Comparison of ENCODE assay signal across 11 mouse cellular contexts in genomic region chr15:84234794-84235581, GRCm38 (mm10). TPM values are rescaled to one million over a fixed set of nuclear protein-coding genes. Genes with fewer than 3 reads are reported as not detected.
DNase-seq lines count a peak whose midpoint lies in the region; ATAC-seq and TF ChIP-seq lines count a peak whose summit lies in the region.
"Had no signal": no experiment of that assay in that cellular context is flagged by ENCODE, and none has a peak within 500 bp of the region (broad histone marks: within the 10 kb centered on the region; RNA-seq: fewer than 3 reads in every experiment).

No protein-coding gene starts in this region.

- H3K4me2 ChIP-seq in heart, postnatal 0 days (ENCODE audit: low read depth, low read length): 0 out of 2 replicates have a peak overlapping the region, but pooled peaks have one; percentile 1
- 0 out of 2 replicates have a peak overlapping the region, but pooled peaks have one; percentile 23 for H3K4me2 ChIP-seq in liver, embryonic 13.5 days
- H3K4me2 ChIP-seq: forebrain, embryonic 13.5 days had no signal

- TF ChIP-seq CTCF in heart, postnatal 0 days (IDR thresholded peaks at IDR 0.05; ENCODE audit: low read depth): no peak

- peak overlapping the region; percentile 79 for H3K27ac ChIP-seq in heart, postnatal 0 days (ENCODE audit: low read depth)
- peak overlapping the region; percentile 27; the same call in 1 of the 2 replicates for H3K27ac ChIP-seq in liver, embryonic 13.5 days
- H3K27ac ChIP-seq: forebrain, embryonic 13.5 days had no signal

- H3K27me3 ChIP-seq in heart, postnatal 0 days (ENCODE audit: control insufficient read depth, insufficient read depth, low read length): no peaks in the 10 kb centered on the region
- peaks cover 5% of the 10 kb centered on the region for H3K27me3 ChIP-seq in liver, embryonic 13.5 days

- H3K36me3 ChIP-seq in heart, postnatal 0 days (replicated peaks; ENCODE audit: control insufficient read depth, insufficient read depth, low read length): no peaks in the 10 kb centered on the region
- H3K36me3 ChIP-seq in liver, embryonic 13.5 days: peaks cover 5% of the 10 kb centered on the region; the same call in 1 of the 2 replicates

- no peak for ATAC-seq in heart, postnatal 0 days (ENCODE audit: insufficient read depth, low read depth)
- no peak for ATAC-seq in liver, embryonic 13.5 days (ENCODE audit: low read depth)
- no peak for ATAC-seq in activated CD4-positive, CD25-positive, alpha-beta regulatory T cell, adult 4 months
- ATAC-seq: forebrain, embryonic 13.5 days had no signal

- WGBS in heart, postnatal 0 days: 66% methylated on average over 7 of the region's 7 CpGs
- 64% methylated on average over 7 of the region's 7 CpGs for WGBS in liver, embryonic 13.5 days (ENCODE audit: insufficient replicate concordance)

- DNase-seq in heart, postnatal 0 days (ENCODE audit: low spot score): no peak
- no peak for DNase-seq in heart, adult 11 months
- peak; percentile 65 for DNase-seq in 416B (ENCODE audit: low read depth)
- DNase-seq in MN1 (ENCODE audit: low spot score): peak; percentile 55
- no peak for DNase-seq in liver, embryonic 13.5 days
- no peak for DNase-seq in spleen, postnatal 14 days (ENCODE audit: low spot score in 2 of 2)
- DNase-seq in kidney, adult 11 months: no peak
- DNase-seq: cerebellum, adult 9-11 months; right cerebral cortex, postnatal 14 days had no signal

- no peak for TF ChIP-seq EP300 in heart, postnatal 0 days (IDR thresholded peaks at IDR 0.05; ENCODE audit: low read depth)

- no peak overlapping the region for H3K9ac ChIP-seq in heart, postnatal 0 days (replicated peaks; ENCODE audit: low read depth, low read length)
- no peak overlapping the region for H3K9ac ChIP-seq in liver, embryonic 13.5 days
- H3K9ac ChIP-seq: forebrain, embryonic 13.5 days had no signal

- H3K4me1 ChIP-seq in heart, postnatal 0 days (ENCODE audit: control insufficient read depth, insufficient read depth): peaks cover 38% of the 10 kb centered on the region
- peaks cover 74% of the 10 kb centered on the region for H3K4me1 ChIP-seq in liver, embryonic 13.5 days (replicated peaks)

- no peak overlapping the region for H3K4me3 ChIP-seq in heart, postnatal 0 days (ENCODE audit: low read depth, low read length)
- no peak overlapping the region for H3K4me3 ChIP-seq in liver, embryonic 13.5 days (replicated peaks)
- H3K4me3 ChIP-seq: forebrain, embryonic 13.5 days had no signal

- H3K9me3 ChIP-seq in heart, postnatal 0 days (replicated peaks; ENCODE audit: control insufficient read depth, low read length): no peaks in the 10 kb centered on the region
- H3K9me3 ChIP-seq in liver, embryonic 13.5 days (replicated peaks): no peaks in the 10 kb centered on the region
- H3K9me3 ChIP-seq: forebrain, embryonic 13.5 days had no signal

RNA-seq across cellular contexts. Expression of gene Parvb, which starts 3.1 kb away (rescaled TPM):
- total RNA-seq in heart, postnatal 0 days (2014; rRNA removed; ENCODE audit: low replicate concordance): 26.1 and 31.8 TPM in 2 replicates
- 10.8 and 11.7 TPM in 2 replicates for polyA plus RNA-seq in heart, postnatal 0 days (2015; fragmentation: Nextera tagmentation; extraction: Ambion mirVana)
- 6.7 and 8.1 TPM in 2 replicates for polyA plus RNA-seq in liver, embryonic 13.5 days (2015; fragmentation: Nextera tagmentation; extraction: Ambion mirVana)
- polyA plus RNA-seq in activated CD4-positive, CD25-positive, alpha-beta regulatory T cell, adult 4 months (2017; shearing (Covaris generic)): 1 to 10 TPM in 1 of 2 experiments, not detected in 1; 1.9 TPM

RNA-seq across cellular contexts. Expression of gene Samm50, which starts 42.9 kb away (rescaled TPM):
- total RNA-seq in heart, postnatal 0 days (2014; rRNA removed; ENCODE audit: low replicate concordance): 34.1 and 42.4 TPM in 2 replicates
- polyA plus RNA-seq in heart, postnatal 0 days (2015; fragmentation: Nextera tagmentation; extraction: Ambion mirVana): 201 and 207 TPM in 2 replicates
- 98.0 and 106 TPM in 2 replicates for polyA plus RNA-seq in liver, embryonic 13.5 days (2015; fragmentation: Nextera tagmentation; extraction: Ambion mirVana)
- 10 to 100 TPM; 44.6 to 47.6 TPM for polyA plus RNA-seq in activated CD4-positive, CD25-positive, alpha-beta regulatory T cell, adult 4 months (2017; shearing (Covaris generic))

Comparison
In these comparisons a context has a peak if more than half of its experiments do, and no peak if none do; other contexts are left out.
1. DNase-seq: peak in 416B (single experiment) and MN1 (single experiment); none in heart, postnatal 0 days (single experiment), heart, adult 11 months (single experiment), liver, embryonic 13.5 days (single experiment), spleen, postnatal 14 days (0 of 2) and kidney, adult 11 months (single experiment).